Mouse (Mus musculus) liver, postnatal 0 days (tissue): ENCODE data around the gene Il12a.
"Not testable (repeated sequence)": the region's sequence is repeated elsewhere in the genome, so short reads cannot be mapped to it uniquely, and the experiment has no call there.

ENCODE experiments used
- CTCF ChIP-seq: sonication (generic); IDR thresholded peaks from 2 replicates; pipeline ENCODE4 v1.5.1; 2016; ENCODE audit warnings: antibody characterized with exemption, low read depth
- EP300 ChIP-seq: IDR thresholded peaks from 2 replicates; pipeline ENCODE4 v1.6.1; 2016; ENCODE audit warnings: antibody characterized with exemption, low read depth, mild to moderate bottlenecking

DNA sequence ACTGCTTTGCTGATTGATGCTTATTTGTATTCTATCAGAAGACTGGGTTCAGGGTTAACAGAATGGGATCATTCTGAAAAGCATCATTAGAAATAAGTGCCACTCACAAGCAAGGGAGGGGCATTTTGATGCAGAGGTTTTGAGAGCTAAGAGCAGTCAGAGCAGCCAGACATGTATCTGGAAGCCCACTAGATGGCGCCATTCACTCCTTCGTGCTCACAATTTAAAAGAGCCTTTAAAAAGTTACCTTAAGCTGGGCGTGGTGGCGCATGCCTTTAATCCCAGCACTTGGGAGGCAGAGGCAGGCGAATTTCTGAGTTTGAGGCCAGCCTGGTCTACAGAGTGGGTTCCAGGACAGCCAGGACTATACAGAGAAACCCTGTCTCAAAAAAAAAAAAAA is 26.9 kb downstream of the Il12a start:
- TF ChIP-seq CTCF: peak; percentile 73
- not testable (repeated sequence) for TF ChIP-seq EP300
